ENCODE assay signal across 23 mouse cellular contexts in the genomic region with DNA sequence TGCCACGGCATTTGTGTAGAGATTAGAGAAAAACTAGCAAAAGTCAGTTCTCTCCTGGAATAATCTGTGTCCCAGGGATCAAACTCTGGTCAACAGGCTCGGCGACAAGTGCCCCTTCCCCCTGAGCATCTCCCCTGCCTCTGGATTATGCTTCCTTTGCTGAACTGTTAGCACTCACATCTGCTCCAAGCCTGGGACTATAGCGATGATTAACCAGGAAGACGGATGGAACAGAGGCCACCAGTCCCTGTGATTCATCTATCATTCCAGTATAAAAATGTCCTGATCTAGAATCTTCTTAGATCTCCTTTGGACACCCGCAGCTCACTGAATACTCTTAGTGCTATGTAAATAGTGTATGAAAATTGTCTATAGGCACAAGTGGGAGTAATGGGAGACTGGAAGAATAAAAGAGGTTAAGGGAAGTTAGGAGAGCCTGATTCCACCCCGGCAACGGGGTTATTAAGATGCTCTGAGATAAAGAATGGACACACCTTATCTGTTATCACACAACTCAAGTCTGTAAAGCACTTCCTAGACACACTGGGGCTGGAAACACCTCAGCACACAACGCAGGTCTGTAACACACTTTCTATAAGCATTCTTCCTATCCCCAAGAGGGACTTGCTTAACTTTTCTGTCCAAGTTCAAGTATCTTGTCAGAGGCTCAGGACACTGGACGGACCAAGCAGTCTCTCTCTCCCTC. TPM values are rescaled to one million over a fixed set of nuclear protein-coding genes. Genes with fewer than 3 reads are reported as not detected.
DNase-seq lines count a peak whose midpoint lies in the region; ATAC-seq and TF ChIP-seq lines count a peak whose summit lies in the region.
"Had no signal": no experiment of that assay in that cellular context is flagged by ENCODE, and none has a peak within 500 bp of the region (broad histone marks: within the 10 kb centered on the region; RNA-seq: fewer than 3 reads in every experiment).

No protein-coding gene starts in this region.

- DNase-seq in heart, adult 11 months = peak; percentile 62
- no peak for DNase-seq in heart, adult 18-20 months
- peak; percentile 24 for DNase-seq in A20 (ENCODE audit: low read depth, low spot score)
- no peak for DNase-seq in embryo, embryonic 10 days (ENCODE audit: low spot score)
- DNase-seq in urinary bladder, postnatal 10 days (ENCODE audit: low spot score) = no peak
- no peak for DNase-seq in cerebellum, adult 18-20 months
- DNase-seq: adrenal gland, postnatal 25 days; cerebellum, adult 9-10 months; kidney, adult 18-20 months; kidney, postnatal 36 days; liver, embryonic 13.5 days had no signal

- ATAC-seq in granulocyte monocyte progenitor cell, adult 5-6 weeks (replicated peaks; ENCODE audit: poor library complexity, severe bottlenecking) = peak; percentile 0; the same call in 1 of the 2 replicates
- ATAC-seq: CD4-positive, CD25-positive, alpha-beta regulatory T cell, adult 4 months; forebrain, embryonic 16.5 days; lung, postnatal 0 days; midbrain, embryonic 15.5 days had no signal

- TF ChIP-seq POLR2A in small intestine, adult 2 months (IDR thresholded peaks at IDR 0.05; ENCODE audit: low read depth, low read length) = no peak

- H3K4me3 ChIP-seq in small intestine, adult 2 months (ENCODE audit: low read depth, low read length) = peak overlapping the region; percentile 86
- H3K4me3 ChIP-seq: embryonic facial prominence, embryonic 13.5 days; heart, embryonic 12.5 days; hindbrain, embryonic 15.5 days; limb, embryonic 12.5 days; liver, embryonic 13.5 days; midbrain, embryonic 15.5 days; myocyte; neural tube, embryonic 15.5 days had no signal

- peaks cover 12% of the 10 kb centered on the region for H3K36me3 ChIP-seq in small intestine, adult 2 months (ENCODE audit: control insufficient read depth, insufficient read depth, low read length)
- H3K36me3 ChIP-seq: embryonic facial prominence, embryonic 13.5 days; heart, embryonic 12.5 days; hindbrain, embryonic 15.5 days; limb, embryonic 12.5 days; liver, embryonic 13.5 days; midbrain, embryonic 15.5 days; neural tube, embryonic 15.5 days had no signal

- no peaks in the 10 kb centered on the region for H3K27me3 ChIP-seq in small intestine, adult 2 months (ENCODE audit: control insufficient read depth, insufficient read depth, low read length)
- H3K27me3 ChIP-seq: embryonic facial prominence, embryonic 13.5 days; heart, embryonic 12.5 days; hindbrain, embryonic 15.5 days; limb, embryonic 12.5 days; liver, embryonic 13.5 days; midbrain, embryonic 15.5 days; neural tube, embryonic 15.5 days had no signal

- peaks cover 8% of the 10 kb centered on the region; the same call in 1 of the 2 replicates for H3K4me1 ChIP-seq in small intestine, adult 2 months (ENCODE audit: control insufficient read depth, insufficient read depth, insufficient read length, low read length)
- H3K4me1 ChIP-seq: embryonic facial prominence, embryonic 13.5 days; heart, embryonic 12.5 days; hindbrain, embryonic 15.5 days; limb, embryonic 12.5 days; liver, embryonic 13.5 days; midbrain, embryonic 15.5 days; neural tube, embryonic 15.5 days had no signal

- peak overlapping the region; percentile 100 for H3K27ac ChIP-seq in small intestine, adult 2 months (ENCODE audit: insufficient read depth, low read depth, low read length)
- H3K27ac ChIP-seq: embryonic facial prominence, embryonic 13.5 days; hindbrain, embryonic 15.5 days; limb, embryonic 12.5 days; liver, embryonic 13.5 days; midbrain, embryonic 15.5 days; neural tube, embryonic 15.5 days had no signal

- 20% methylated on average over 10 of the region's 10 CpGs for WGBS in small intestine, adult 2 months

- TF ChIP-seq CTCF in small intestine, adult 2 months (IDR thresholded peaks at IDR 0.05; ENCODE audit: extremely low read depth, insufficient read length, insufficient replicate concordance, low read depth, low read length) = no peak

RNA-seq across cellular contexts. Expression of a gene that starts 0.8 kb away (rescaled TPM):
- total RNA-seq in heart, adult 18-20 months (2021) = under 1 TPM; 0.22 to 0.36 TPM
- 7.8 and 12.3 TPM in 2 replicates for total RNA-seq in granulocyte monocyte progenitor cell, adult 5-6 weeks (2014; fragmentation: Nextera tagmentation)
- total RNA-seq in granulocyte monocyte progenitor cell, adult 5-6 weeks (2017) = 10.3 and 10.4 TPM in 2 replicates
- polyA plus RNA-seq in small intestine, adult 2 months (2012; rRNA removed) = 4.2 and 6.9 TPM in 2 replicates

RNA-seq across cellular contexts. Expression of a gene that starts 31.2 kb away (rescaled TPM):
- 10 to 100 TPM; 71.6 to 77.8 TPM for total RNA-seq in heart, adult 18-20 months (2021)
- total RNA-seq in granulocyte monocyte progenitor cell, adult 5-6 weeks (2014; fragmentation: Nextera tagmentation) = 22.9 and 56.6 TPM in 2 replicates
- 46.2 and 59.6 TPM in 2 replicates for total RNA-seq in granulocyte monocyte progenitor cell, adult 5-6 weeks (2017)
- polyA plus RNA-seq in small intestine, adult 2 months (2012; rRNA removed) = 83.8 and 179 TPM in 2 replicates

Comparison
In these comparisons a context has a peak if more than half of its experiments do, and no peak if none do; other contexts are left out.
1. DNase-seq: peak in heart, adult 11 months (single experiment) and A20 (single experiment); none in heart, adult 18-20 months (0 of 2), embryo, embryonic 10 days (single experiment), urinary bladder, postnatal 10 days (single experiment) and cerebellum, adult 18-20 months (0 of 2).
2. RNA of a gene that starts 0.8 kb away (total RNA-seq): 7.8 to 12.3 TPM in granulocyte monocyte progenitor cell, adult 5-6 weeks; 0.22 to 0.36 TPM in heart, adult 18-20 months; every median in the first group is over 4 times any median in the second.